Mouse (Mus musculus) liver, embryonic 14.5 days (tissue): ENCODE data around the gene Atp5g2.

Source experiments
- CTCF ChIP-seq: IDR thresholded peaks from 2 replicates; pipeline ENCODE4 v1.5.1; 2016; ENCODE audit warnings: antibody characterized with exemption, low read depth, control low read depth
- EP300 ChIP-seq: IDR thresholded peaks from 2 replicates; pipeline ENCODE4 v1.6.1; 2016; ENCODE audit warnings: antibody characterized with exemption, low read depth

GRCm38 (mm10) chr15:102673548-102673947 is 1.4 kb upstream of the Atp5g2 start:
- TF ChIP-seq CTCF (no peak), EP300 (no peak)
